Mouse (Mus musculus): Measurements from ENCODE around the gene Poldip2. TPM values are rescaled to one million over a fixed set of nuclear protein-coding genes. Genes with fewer than 3 reads are reported as not detected.

Gene Poldip2
- polyA plus RNA-seq, 1 experiment = 75.3 TPM

- H3K36me3 ChIP-seq (ENCODE audit: control insufficient read depth, insufficient read depth, low read length, poor library complexity, severe bottlenecking) = 0 out of 2 replicates have a peak, but pooled peaks cover 6% of the 10 kb centered on the region
- H3K4me1 ChIP-seq (ENCODE audit: control insufficient read depth, insufficient read depth, low read length) = peaks cover 3% of the 10 kb centered on the region
- H3K9me3 ChIP-seq (replicated peaks; ENCODE audit: control insufficient read depth, insufficient read depth, low read length, poor library complexity, severe bottlenecking) = no peaks in the 10 kb centered on the region
- H3K27ac ChIP-seq (ENCODE audit: insufficient read depth, low read length) = no peak overlapping the region
- TF ChIP-seq CTCF (IDR thresholded peaks at IDR 0.05; ENCODE audit: low read depth, low read length) = no peak
- no peak overlapping the region for H3K4me3 ChIP-seq (ENCODE audit: low read depth, low read length)
- H3K27me3 ChIP-seq (ENCODE audit: control insufficient read depth, insufficient read depth, low read length, poor library complexity, severe bottlenecking) = no peaks in the 10 kb centered on the region
- H3K9ac ChIP-seq (ENCODE audit: low read depth, poor library complexity, severe bottlenecking) = peak overlapping the region; percentile 58
These were observed 22.5 kb downstream of the Poldip2 start for GRCm38 (mm10) chr11:78534516-78534915.

- Histone ChIP-seq H3K4me1 (ENCODE audit: control insufficient read depth, insufficient read depth, low read length) (peaks cover 3% of the 10 kb centered on the region), H3K9ac (ENCODE audit: low read depth, poor library complexity, severe bottlenecking) (peak overlapping the region; percentile 58), H3K36me3 (ENCODE audit: control insufficient read depth, insufficient read depth, low read length, poor library complexity, severe bottlenecking) (peaks cover 11% of the 10 kb centered on the region; the same call in 1 of the 2 replicates), H3K27me3 (ENCODE audit: control insufficient read depth, insufficient read depth, low read length, poor library complexity, severe bottlenecking) (no peaks in the 10 kb centered on the region), H3K9me3 (replicated peaks; ENCODE audit: control insufficient read depth, insufficient read depth, low read length, poor library complexity, severe bottlenecking) (no peaks in the 10 kb centered on the region), H3K27ac (ENCODE audit: insufficient read depth, low read length) (peak overlapping the region; percentile 42), H3K4me3 (ENCODE audit: low read depth, low read length) (peak overlapping the region; percentile 91)
- TF ChIP-seq POLR2A (IDR thresholded peaks at IDR 0.05; ENCODE audit: insufficient read depth, low read length) = no peak
- no peak for TF ChIP-seq CTCF (IDR thresholded peaks at IDR 0.05; ENCODE audit: low read depth, low read length)
- no peak for TF ChIP-seq EP300 (IDR thresholded peaks at IDR 0.05; ENCODE audit: insufficient read depth, low read depth, low read length)
These were observed 23.5 kb downstream of the Poldip2 start for GRCm38 (mm10) chr11:78535376-78536079.

GRCm38 (mm10) chr11:78536080-78536689, 24.2 kb downstream of the Poldip2 start, which contains the start of the genes Tnfaip1 and Ift20:
Tnfaip1 (minus strand) TSS chr11:78536332.
Ift20 (plus strand) TSS chr11:78536361.
- Histone ChIP-seq H3K36me3 (ENCODE audit: control insufficient read depth, insufficient read depth, low read length, poor library complexity, severe bottlenecking) (peaks cover 16% of the 10 kb centered on the region; the same call in 1 of the 2 replicates), H3K4me3 (ENCODE audit: low read depth, low read length) (peak within 1 kb of the TSS; percentile 91), H3K4me1 (ENCODE audit: control insufficient read depth, insufficient read depth, low read length) (peaks cover 3% of the 10 kb centered on the region), H3K27me3 (ENCODE audit: control insufficient read depth, insufficient read depth, low read length, poor library complexity, severe bottlenecking) (no peaks in the 10 kb centered on the region), H3K9ac (ENCODE audit: low read depth, poor library complexity, severe bottlenecking) (peak within 1 kb of the TSS; percentile 74), H3K9me3 (replicated peaks; ENCODE audit: control insufficient read depth, insufficient read depth, low read length, poor library complexity, severe bottlenecking) (no peaks in the 10 kb centered on the region), H3K27ac (ENCODE audit: insufficient read depth, low read length) (peak within 1 kb of the TSS; percentile 42)
- peak; percentile 59 for TF ChIP-seq POLR2A (IDR thresholded peaks at IDR 0.05; ENCODE audit: insufficient read depth, low read length)
- TF ChIP-seq CTCF (IDR thresholded peaks at IDR 0.05; ENCODE audit: low read depth, low read length) = no peak

GRCm38 (mm10) chr11:78536690-78537084, 24.7 kb downstream of the Poldip2 start:
- H3K27ac ChIP-seq (ENCODE audit: insufficient read depth, low read length) = no peak overlapping the region
- H3K9me3 ChIP-seq (replicated peaks; ENCODE audit: control insufficient read depth, insufficient read depth, low read length, poor library complexity, severe bottlenecking) = no peaks in the 10 kb centered on the region
- TF ChIP-seq CTCF (IDR thresholded peaks at IDR 0.05; ENCODE audit: low read depth, low read length) = no peak
- no peak for TF ChIP-seq EP300 (IDR thresholded peaks at IDR 0.05; ENCODE audit: insufficient read depth, low read depth, low read length)
- TF ChIP-seq POLR2A (IDR thresholded peaks at IDR 0.05; ENCODE audit: insufficient read depth, low read length) = no peak
- H3K9ac ChIP-seq (ENCODE audit: low read depth, poor library complexity, severe bottlenecking) = peak overlapping the region; percentile 74
- peaks cover 3% of the 10 kb centered on the region for H3K4me1 ChIP-seq (ENCODE audit: control insufficient read depth, insufficient read depth, low read length)
- H3K36me3 ChIP-seq (ENCODE audit: control insufficient read depth, insufficient read depth, low read length, poor library complexity, severe bottlenecking) = peaks cover 20% of the 10 kb centered on the region
- no peaks in the 10 kb centered on the region for H3K27me3 ChIP-seq (ENCODE audit: control insufficient read depth, insufficient read depth, low read length, poor library complexity, severe bottlenecking)
- peak overlapping the region; percentile 85 for H3K4me3 ChIP-seq (ENCODE audit: low read depth, low read length)

- Histone ChIP-seq H3K4me3 (ENCODE audit: low read depth, low read length) (no peak overlapping the region), H3K9ac (ENCODE audit: low read depth, poor library complexity, severe bottlenecking) (no peak overlapping the region), H3K36me3 (ENCODE audit: control insufficient read depth, insufficient read depth, low read length, poor library complexity, severe bottlenecking) (peaks cover 37% of the 10 kb centered on the region), H3K27ac (ENCODE audit: insufficient read depth, low read length) (no peak overlapping the region), H3K9me3 (replicated peaks; ENCODE audit: control insufficient read depth, insufficient read depth, low read length, poor library complexity, severe bottlenecking) (no peaks in the 10 kb centered on the region), H3K4me1 (ENCODE audit: control insufficient read depth, insufficient read depth, low read length) (peaks cover 3% of the 10 kb centered on the region), H3K27me3 (ENCODE audit: control insufficient read depth, insufficient read depth, low read length, poor library complexity, severe bottlenecking) (no peaks in the 10 kb centered on the region)
- TF ChIP-seq EP300 (IDR thresholded peaks at IDR 0.05; ENCODE audit: insufficient read depth, low read depth, low read length) = no peak
- TF ChIP-seq CTCF (IDR thresholded peaks at IDR 0.05; ENCODE audit: low read depth, low read length) = no peak
- no peak for TF ChIP-seq POLR2A (IDR thresholded peaks at IDR 0.05; ENCODE audit: insufficient read depth, low read length)
These were observed 28.4 kb downstream of the Poldip2 start for GRCm38 (mm10) chr11:78540358-78540757.

- no peak for TF ChIP-seq POLR2A (IDR thresholded peaks at IDR 0.05; ENCODE audit: insufficient read depth, low read length)
- no peak for TF ChIP-seq EP300 (IDR thresholded peaks at IDR 0.05; ENCODE audit: insufficient read depth, low read depth, low read length)
- TF ChIP-seq CTCF (IDR thresholded peaks at IDR 0.05; ENCODE audit: low read depth, low read length) = no peak
- Histone ChIP-seq H3K4me1 (ENCODE audit: control insufficient read depth, insufficient read depth, low read length) (no peaks in the 10 kb centered on the region), H3K9me3 (replicated peaks; ENCODE audit: control insufficient read depth, insufficient read depth, low read length, poor library complexity, severe bottlenecking) (no peaks in the 10 kb centered on the region), H3K27me3 (ENCODE audit: control insufficient read depth, insufficient read depth, low read length, poor library complexity, severe bottlenecking) (no peaks in the 10 kb centered on the region), H3K27ac (ENCODE audit: insufficient read depth, low read length) (no peak overlapping the region), H3K36me3 (ENCODE audit: control insufficient read depth, insufficient read depth, low read length, poor library complexity, severe bottlenecking) (peaks cover 37% of the 10 kb centered on the region), H3K4me3 (ENCODE audit: low read depth, low read length) (no peak overlapping the region), H3K9ac (ENCODE audit: low read depth, poor library complexity, severe bottlenecking) (no peak overlapping the region)
These were observed 32.6 kb downstream of the Poldip2 start for GRCm38 (mm10) chr11:78544449-78545111.

Measured in ES-Bruce4 (cell line).